Mouse (Mus musculus): ENCODE measurements around the gene Pou6f2. TPM values are rescaled to one million over a fixed set of nuclear protein-coding genes. Genes with fewer than 3 reads are reported as not detected.

Pou6f2 gene
- polyA plus RNA-seq, 1 experiment from 2014 or later: not detected

GRCm38 (mm10) chr13:18128053-18128452 is 269.4 kb downstream of the Pou6f2 start:
- no peaks in the 10 kb centered on the region for H3K4me1 ChIP-seq (ENCODE audit: insufficient read depth)
- DNase-seq (no peak), ATAC-seq (ENCODE audit: insufficient read depth) (no peak)
- TF ChIP-seq CTCF (IDR thresholded peaks at IDR 0.05; ENCODE audit: low read depth): no peak
- H3K4me3 ChIP-seq (ENCODE audit: low read depth, low read length): no peak overlapping the region
- H3K27ac ChIP-seq (ENCODE audit: low read depth): no peak overlapping the region
- WGBS: 39% methylated on average over 4 of the region's 4 CpGs
- H3K9me3 ChIP-seq (ENCODE audit: low read depth, low read length): no peaks in the 10 kb centered on the region
- no peak overlapping the region for H3K4me2 ChIP-seq
- no peak overlapping the region for H3K9ac ChIP-seq
- H3K36me3 ChIP-seq (ENCODE audit: insufficient read depth): no peaks in the 10 kb centered on the region
- H3K27me3 ChIP-seq (ENCODE audit: insufficient read depth, low read length): no peaks in the 10 kb centered on the region

GRCm38 (mm10) chr13:18126111-18126510 is 271.4 kb downstream of the Pou6f2 start:
- DNase-seq (no peak), ATAC-seq (ENCODE audit: insufficient read depth) (no peak)
- Histone ChIP-seq H3K4me2 (no peak overlapping the region), H3K27ac (ENCODE audit: low read depth) (no peak overlapping the region), H3K27me3 (ENCODE audit: insufficient read depth, low read length) (no peaks in the 10 kb centered on the region), H3K9ac (no peak overlapping the region), H3K4me1 (ENCODE audit: insufficient read depth) (no peaks in the 10 kb centered on the region), H3K4me3 (ENCODE audit: low read depth, low read length) (no peak overlapping the region), H3K36me3 (ENCODE audit: insufficient read depth) (no peaks in the 10 kb centered on the region), H3K9me3 (ENCODE audit: low read depth, low read length) (no peaks in the 10 kb centered on the region)
- 74% methylated on average over 2 of the region's 2 CpGs for WGBS
- no peak for TF ChIP-seq CTCF (IDR thresholded peaks at IDR 0.05; ENCODE audit: low read depth)

DNA sequence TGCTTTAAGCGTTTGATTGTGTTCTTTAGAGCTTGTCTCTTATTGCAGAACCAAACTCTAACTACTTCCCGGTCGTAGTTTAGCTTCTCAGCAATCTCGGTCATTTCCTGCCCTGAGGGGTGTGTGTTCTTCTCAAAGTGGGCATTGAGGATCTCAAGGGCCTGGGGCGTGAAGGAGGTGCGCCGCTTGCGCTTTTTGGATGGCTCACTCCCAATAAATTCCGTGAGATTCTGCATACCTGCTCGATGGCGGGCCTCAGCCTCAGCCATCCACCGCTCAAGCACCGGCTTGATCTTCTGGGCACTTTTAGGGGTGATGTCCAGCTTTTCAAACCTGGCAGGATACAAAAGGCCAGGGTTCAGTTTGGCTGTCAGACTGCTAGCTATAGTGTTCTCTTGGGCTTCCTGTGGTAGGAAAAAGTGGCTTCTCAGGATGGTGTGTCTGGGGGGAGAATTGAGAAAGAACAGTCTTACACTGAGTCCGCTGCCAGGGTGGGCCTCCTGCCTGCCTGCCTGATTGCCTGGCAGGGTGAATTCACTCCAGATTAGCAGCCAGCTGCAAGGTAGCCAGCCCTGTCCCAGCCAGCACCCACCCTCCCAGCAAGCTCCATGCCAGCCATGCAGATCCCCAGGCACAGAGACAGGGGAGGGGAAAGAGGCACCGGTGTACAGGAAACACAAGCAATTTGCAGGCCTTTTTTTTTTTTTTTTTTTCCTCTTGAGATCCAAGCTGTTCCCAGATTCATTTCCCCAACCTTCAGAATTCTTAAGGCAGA is 272.1 kb downstream of the Pou6f2 start:
- no peak for TF ChIP-seq CTCF (IDR thresholded peaks at IDR 0.05; ENCODE audit: low read depth)
- Histone ChIP-seq H3K9ac (no peak overlapping the region), H3K36me3 (ENCODE audit: insufficient read depth) (no peaks in the 10 kb centered on the region), H3K4me1 (ENCODE audit: insufficient read depth) (no peaks in the 10 kb centered on the region), H3K4me3 (ENCODE audit: low read depth, low read length) (no peak overlapping the region), H3K27me3 (ENCODE audit: insufficient read depth, low read length) (no peaks in the 10 kb centered on the region), H3K4me2 (no peak overlapping the region), H3K9me3 (ENCODE audit: low read depth, low read length) (no peaks in the 10 kb centered on the region), H3K27ac (ENCODE audit: low read depth) (no peak overlapping the region)
- DNase-seq (no peak), ATAC-seq (ENCODE audit: insufficient read depth) (no peak)
- WGBS: 69% methylated on average over 15 of the region's 15 CpGs

GRCm38 (mm10) chr13:18124368-18124767 is 273.1 kb downstream of the Pou6f2 start:
- H3K27me3 ChIP-seq (ENCODE audit: insufficient read depth, low read length): no peaks in the 10 kb centered on the region
- H3K9me3 ChIP-seq (ENCODE audit: low read depth, low read length): no peaks in the 10 kb centered on the region
- no peaks in the 10 kb centered on the region for H3K4me1 ChIP-seq (ENCODE audit: insufficient read depth)
- no peaks in the 10 kb centered on the region for H3K36me3 ChIP-seq (ENCODE audit: insufficient read depth)
- H3K4me3 ChIP-seq (ENCODE audit: low read depth, low read length): no peak overlapping the region
- no peak overlapping the region for H3K9ac ChIP-seq
- WGBS: 17% methylated on average over 13 of the region's 13 CpGs
- H3K4me2 ChIP-seq: peak overlapping the region; percentile 51
- TF ChIP-seq CTCF (IDR thresholded peaks at IDR 0.05; ENCODE audit: low read depth): peak; percentile 58
- no peak overlapping the region for H3K27ac ChIP-seq (ENCODE audit: low read depth)
- peak; percentile 80 for DNase-seq
- peak; percentile 68; the same call in 1 of the 2 replicates for ATAC-seq (ENCODE audit: insufficient read depth)

GRCm38 (mm10) chr13:18120406-18120805 is 277.1 kb downstream of the Pou6f2 start:
- Histone ChIP-seq H3K27me3 (ENCODE audit: insufficient read depth, low read length) (no peaks in the 10 kb centered on the region), H3K4me2 (no peak overlapping the region), H3K4me1 (ENCODE audit: insufficient read depth) (no peaks in the 10 kb centered on the region), H3K9me3 (ENCODE audit: low read depth, low read length) (no peaks in the 10 kb centered on the region), H3K9ac (no peak overlapping the region), H3K36me3 (ENCODE audit: insufficient read depth) (no peaks in the 10 kb centered on the region), H3K4me3 (ENCODE audit: low read depth, low read length) (no peak overlapping the region), H3K27ac (ENCODE audit: low read depth) (no peak overlapping the region)
- DNase-seq: no peak
- 89% methylated on average over 2 of the region's 2 CpGs for WGBS
- no peak for ATAC-seq (ENCODE audit: insufficient read depth)
- no peak for TF ChIP-seq CTCF (IDR thresholded peaks at IDR 0.05; ENCODE audit: low read depth)

- DNase-seq (no peak), ATAC-seq (ENCODE audit: insufficient read depth) (no peak)
- TF ChIP-seq CTCF (IDR thresholded peaks at IDR 0.05; ENCODE audit: low read depth): no peak
- H3K27ac ChIP-seq (ENCODE audit: low read depth): no peak overlapping the region
- WGBS: 53% methylated on average over 10 of the region's 10 CpGs
- no peaks in the 10 kb centered on the region for H3K4me1 ChIP-seq (ENCODE audit: insufficient read depth)
- H3K4me3 ChIP-seq (ENCODE audit: low read depth, low read length): no peak overlapping the region
- no peaks in the 10 kb centered on the region for H3K36me3 ChIP-seq (ENCODE audit: insufficient read depth)
- no peak overlapping the region for H3K4me2 ChIP-seq
- no peaks in the 10 kb centered on the region for H3K9me3 ChIP-seq (ENCODE audit: low read depth, low read length)
- H3K27me3 ChIP-seq (ENCODE audit: insufficient read depth, low read length): no peaks in the 10 kb centered on the region
- H3K9ac ChIP-seq: no peak overlapping the region
Observed at GRCm38 (mm10) chr13:18081443-18082119, 315.9 kb downstream of the Pou6f2 start.

Data from lung, embryonic 14.5 days (tissue).